Mouse (Mus musculus): ENCODE measurements around the gene A730061H03Rik.

The A730061H03Rik gene

GRCm38 (mm10) chr14:55560202-55561073, at the start of gene A730061H03Rik:
TSS of gene A730061H03Rik (minus strand) at chr14:55560406.
- DNase-seq (ENCODE audit: low read depth, low spot score), result peak; percentile 100

DNA sequence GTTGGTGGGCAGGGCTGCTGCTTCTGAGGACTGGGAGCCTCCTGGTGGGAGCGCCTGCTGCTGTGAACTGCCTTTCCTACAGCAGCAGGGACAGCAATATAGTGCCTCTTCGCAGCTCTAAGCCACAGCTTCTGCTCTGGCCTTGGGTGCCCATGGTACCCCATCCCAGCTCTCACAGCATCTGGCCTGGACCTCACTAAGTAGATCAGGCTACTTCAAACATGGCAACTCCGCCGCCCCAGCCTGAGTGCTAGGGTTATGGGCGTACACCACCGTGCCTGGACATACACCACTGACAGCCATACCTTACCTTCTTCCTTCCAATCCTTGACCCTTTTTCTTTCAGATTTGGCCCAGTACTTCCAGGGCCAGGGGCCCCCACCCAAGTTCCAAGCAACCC, 48.1 kb upstream of the A730061H03Rik start:
- no peak for DNase-seq (ENCODE audit: low read depth, low spot score)

- DNase-seq (ENCODE audit: low read depth, low spot score), result no peak
Measured at GRCm38 (mm10) chr14:55605743-55606459, 45.7 kb upstream of the A730061H03Rik start.

DNA sequence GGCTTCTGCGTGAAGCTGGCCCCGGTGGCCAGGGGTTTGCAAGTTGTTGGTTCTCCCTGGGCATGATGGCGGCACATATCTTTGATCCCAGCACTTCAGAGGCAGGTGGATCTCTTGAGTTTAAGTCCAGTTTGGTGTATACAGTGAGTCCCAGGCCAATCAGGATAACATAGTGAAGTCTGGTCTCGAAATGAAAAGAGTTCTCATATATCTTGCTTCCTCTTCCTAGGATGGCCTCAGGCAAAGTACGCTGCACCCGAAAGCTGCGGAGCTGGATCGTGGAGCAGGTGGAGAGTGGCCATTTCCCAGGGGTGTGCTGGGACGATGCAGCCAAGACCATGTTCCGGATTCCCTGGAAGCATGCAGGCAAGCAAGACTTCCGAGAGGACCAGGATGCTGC, 44.6 kb upstream of the A730061H03Rik start:
- no peak for DNase-seq (ENCODE audit: low read depth, low spot score)

- DNase-seq (ENCODE audit: low read depth, low spot score), result peak; percentile 73
Measured at GRCm38 (mm10) chr14:55603633-55604576, 43.7 kb upstream of the A730061H03Rik start.

- DNase-seq (ENCODE audit: low read depth, low spot score), result no peak
Measured at GRCm38 (mm10) chr14:55603271-55603632, 43.0 kb upstream of the A730061H03Rik start, which contains the start of gene Irf9. TSS of gene Irf9 (plus strand) at chr14:55603571.

GRCm38 (mm10) chr14:55598521-55599390, 38.5 kb upstream of the A730061H03Rik start:
- DNase-seq (ENCODE audit: low read depth, low spot score), result no peak

GRCm38 (mm10) chr14:55596036-55596690, 36.0 kb upstream of the A730061H03Rik start:
- no peak for DNase-seq (ENCODE audit: low read depth, low spot score)

DNA sequence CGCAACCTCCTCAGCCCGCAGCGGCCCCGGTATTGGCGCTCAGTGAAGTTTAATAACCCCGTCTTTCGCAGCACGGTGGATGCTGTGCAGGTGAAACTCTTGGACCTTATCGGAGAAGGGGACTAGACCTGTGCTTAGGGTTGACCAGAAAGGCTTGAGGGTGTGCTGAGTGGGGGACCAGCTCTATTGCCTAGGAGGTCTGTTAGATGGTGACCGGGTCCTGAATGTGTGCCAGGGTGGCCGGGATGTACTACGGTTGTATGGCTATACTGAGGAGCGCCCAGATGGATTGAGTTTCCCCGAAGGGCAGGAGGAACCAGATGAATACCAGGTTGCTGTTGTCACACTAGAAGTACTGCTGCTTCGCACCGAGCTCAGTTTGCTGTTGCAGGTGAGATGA, 32.0 kb upstream of the A730061H03Rik start:
- DNase-seq (ENCODE audit: low read depth, low spot score), result no peak

DNA sequence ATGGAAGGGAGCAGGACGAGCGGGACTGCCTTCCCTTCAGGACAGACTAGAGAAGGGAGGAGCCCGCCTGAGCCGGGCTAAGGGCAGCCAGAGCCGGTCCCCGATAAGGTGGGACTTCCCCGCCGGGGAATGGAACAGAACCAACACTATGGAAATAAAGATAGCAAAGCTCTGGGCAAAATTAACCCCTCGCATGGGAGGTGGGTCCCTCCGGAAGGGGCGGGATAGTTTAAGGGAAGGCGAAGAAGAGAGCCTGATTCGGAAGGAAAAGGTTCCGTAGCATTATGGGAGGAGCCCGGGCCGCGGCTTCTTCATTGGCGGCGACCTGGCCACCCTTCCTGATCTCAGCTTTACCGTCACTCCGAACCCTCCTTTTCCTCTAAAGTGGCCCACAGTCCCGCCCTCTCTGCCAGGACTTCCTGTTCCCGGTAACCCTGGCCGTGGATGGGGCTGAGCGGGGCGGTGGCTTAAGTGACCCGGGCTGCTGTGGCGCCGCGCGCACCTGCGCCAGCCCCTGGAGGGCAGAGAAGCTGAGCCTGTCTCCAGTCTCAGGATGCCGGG, 31.2 kb upstream of the A730061H03Rik start, which contains the start of gene Rnf31:
Gene Rnf31, plus strand, starts transcription at position 378 of the 561 bp plus-strand sequence.
- DNase-seq (ENCODE audit: low read depth, low spot score), result peak; percentile 97

GRCm38 (mm10) chr14:55590748-55591330, 30.6 kb upstream of the A730061H03Rik start, which contains the start of gene Psme2:
TSS of gene Psme2 (minus strand) at chr14:55591113.
- DNase-seq (ENCODE audit: low read depth, low spot score), result peak; percentile 97

GRCm38 (mm10) chr14:55589771-55590448, 29.7 kb upstream of the A730061H03Rik start:
- no peak for DNase-seq (ENCODE audit: low read depth, low spot score)

- no peak for DNase-seq (ENCODE audit: low read depth, low spot score)
Measured at GRCm38 (mm10) chr14:55589271-55589670, 29.1 kb upstream of the A730061H03Rik start.

- no peak for DNase-seq (ENCODE audit: low read depth, low spot score)
Measured at GRCm38 (mm10) chr14:55586149-55586548, 25.9 kb upstream of the A730061H03Rik start.

GRCm38 (mm10) chr14:55585566-55585960, 25.4 kb upstream of the A730061H03Rik start:
- no peak for DNase-seq (ENCODE audit: low read depth, low spot score)

DNA sequence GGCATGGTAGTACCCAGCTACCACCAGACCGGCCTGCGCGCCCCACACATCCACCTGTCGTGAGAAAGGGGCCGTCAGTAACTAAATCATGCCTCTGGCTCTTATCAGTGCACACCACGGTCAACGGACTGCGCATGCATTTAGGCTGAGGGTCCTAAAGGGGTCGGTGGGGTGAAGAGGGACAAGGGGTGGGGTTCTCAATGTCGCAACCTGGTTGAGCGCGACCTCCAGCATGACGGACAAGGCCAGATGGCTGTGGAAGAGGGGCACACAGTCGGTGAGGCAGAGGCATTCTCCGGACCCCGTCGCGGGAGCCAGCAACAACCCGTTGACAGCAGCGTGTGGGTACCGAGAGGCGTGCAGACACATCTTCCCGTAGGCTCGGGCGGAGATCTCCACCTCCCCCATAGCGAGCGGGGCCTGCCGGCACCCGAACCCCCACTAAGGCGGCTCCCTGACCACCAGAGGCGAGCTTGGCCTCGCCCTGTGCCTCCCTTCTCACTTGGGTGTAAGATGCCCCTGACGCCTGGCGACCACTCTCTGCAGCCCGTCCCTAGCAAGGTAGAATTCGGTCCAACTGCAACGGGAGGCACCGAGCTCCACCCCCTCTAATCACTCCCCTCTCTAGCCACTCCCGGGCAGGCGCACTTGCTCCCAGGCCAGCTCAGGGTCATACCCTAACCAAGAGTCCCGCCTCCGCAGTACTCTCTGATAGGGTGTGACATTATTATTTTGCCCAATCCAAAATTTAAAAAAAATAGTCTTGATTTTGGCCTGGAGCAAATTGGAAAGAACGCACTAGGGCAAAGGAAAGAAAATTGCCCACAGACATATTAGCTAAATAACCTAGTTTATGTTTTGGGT, 24.7 kb upstream of the A730061H03Rik start, which contains the start of gene Emc9:
Gene Emc9, minus strand, starts transcription at position 601 of the 864 bp plus-strand sequence.
- peak; percentile 65 for DNase-seq (ENCODE audit: low read depth, low spot score)

DNA sequence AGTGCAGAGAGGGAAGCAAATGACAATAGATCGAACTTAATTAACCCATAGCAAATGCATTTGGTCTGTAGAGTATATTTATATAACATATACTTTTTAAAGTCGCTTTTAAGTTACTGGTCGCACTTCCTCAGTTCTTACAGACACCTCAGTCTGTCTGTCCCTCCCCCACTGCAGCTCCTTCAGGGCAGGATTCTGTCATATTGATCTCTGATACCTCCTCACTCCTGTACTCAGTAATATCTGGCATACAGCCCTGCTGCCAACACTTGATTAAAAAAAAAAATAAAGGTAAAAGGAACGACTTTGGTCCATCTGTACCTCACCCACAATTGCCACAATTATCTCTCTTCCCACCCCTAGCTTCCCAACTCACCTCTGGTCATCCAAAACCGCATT, 24.1 kb upstream of the A730061H03Rik start:
- no peak for DNase-seq (ENCODE audit: low read depth, low spot score)

Data from telencephalon, adult 2 months (tissue).